Mouse (Mus musculus): Measurements from ENCODE around the gene Gm3952. TPM values are rescaled to one million over a fixed set of nuclear protein-coding genes. Genes with fewer than 3 reads are reported as not detected.

Gm3952 gene
- not detected in 2 replicates for polyA plus RNA-seq (2015; fragmentation: Nextera tagmentation; extraction: Ambion mirVana)

DNA sequence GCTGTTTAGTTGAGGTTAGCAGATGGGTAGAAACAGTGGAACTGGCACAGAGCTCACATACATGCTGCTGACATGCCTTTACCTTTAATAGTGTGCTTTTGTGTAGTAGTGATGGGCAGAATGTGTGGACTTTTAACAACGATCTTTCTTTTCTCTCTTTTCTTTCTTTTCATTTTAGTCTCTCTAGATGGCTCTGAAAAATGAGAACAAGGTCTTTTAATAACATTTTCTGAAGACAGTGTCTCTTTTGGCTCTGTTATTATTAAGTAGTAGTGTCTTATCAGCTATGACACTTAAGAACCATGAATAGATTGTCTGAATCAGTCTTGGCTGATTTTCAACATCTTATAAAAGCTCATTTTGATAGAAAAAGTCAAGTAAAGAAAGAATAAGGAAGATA is at the start of gene Gm3952:
Gene Gm3952 (minus strand): TSS at position 101 of the 400 bp plus-strand sequence.
- H3K36me3 ChIP-seq: no peaks in the 10 kb centered on the region
- no peak within 1 kb of the TSS for H3K4me2 ChIP-seq
- H3K4me1 ChIP-seq: no peaks in the 10 kb centered on the region
- H3K27me3 ChIP-seq: no peaks in the 10 kb centered on the region
- no peak within 1 kb of the TSS for H3K27ac ChIP-seq
- no peaks in the 10 kb centered on the region for H3K9me3 ChIP-seq
- H3K9ac ChIP-seq: no peak within 1 kb of the TSS
- no peak for ATAC-seq (ENCODE audit: insufficient number of reproducible peaks, insufficient read depth, low FRiP score, low TSS enrichment, low read depth)
- H3K4me3 ChIP-seq: no peak within 1 kb of the TSS
- WGBS: 86% methylated on average over 1 of the region's 1 CpGs

DNA sequence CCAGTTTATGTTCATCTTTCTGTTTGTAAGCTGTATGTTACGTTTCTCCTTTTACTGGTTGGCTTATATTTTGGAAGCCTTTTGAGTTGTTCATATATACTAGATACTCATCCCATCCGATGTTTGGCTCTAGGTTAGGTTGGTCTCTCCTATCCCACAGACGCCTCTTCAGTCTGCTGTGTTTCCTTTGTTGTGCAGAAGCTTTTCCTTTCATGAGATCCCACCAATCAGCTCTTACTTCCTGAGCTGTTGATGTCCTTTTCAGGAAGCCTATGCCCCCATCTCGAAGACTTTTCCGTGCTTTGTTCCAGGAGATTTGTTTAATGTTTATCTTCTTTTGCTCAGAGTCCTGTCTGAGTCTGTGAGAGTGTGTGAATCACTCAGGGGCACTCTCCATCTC is 45.3 kb upstream of the Gm3952 start:
- WGBS: 62% methylated on average over 5 of the region's 5 CpGs
- H3K9me3 ChIP-seq: no peaks in the 10 kb centered on the region
- ATAC-seq (ENCODE audit: insufficient number of reproducible peaks, insufficient read depth, low FRiP score, low TSS enrichment, low read depth): no peak
- H3K4me2 ChIP-seq: no peak overlapping the region
- no peak overlapping the region for H3K9ac ChIP-seq
- H3K4me1 ChIP-seq: no peaks in the 10 kb centered on the region
- no peak overlapping the region for H3K27ac ChIP-seq
- H3K36me3 ChIP-seq: no peaks in the 10 kb centered on the region
- no peak overlapping the region for H3K4me3 ChIP-seq
- no peaks in the 10 kb centered on the region for H3K27me3 ChIP-seq

DNA sequence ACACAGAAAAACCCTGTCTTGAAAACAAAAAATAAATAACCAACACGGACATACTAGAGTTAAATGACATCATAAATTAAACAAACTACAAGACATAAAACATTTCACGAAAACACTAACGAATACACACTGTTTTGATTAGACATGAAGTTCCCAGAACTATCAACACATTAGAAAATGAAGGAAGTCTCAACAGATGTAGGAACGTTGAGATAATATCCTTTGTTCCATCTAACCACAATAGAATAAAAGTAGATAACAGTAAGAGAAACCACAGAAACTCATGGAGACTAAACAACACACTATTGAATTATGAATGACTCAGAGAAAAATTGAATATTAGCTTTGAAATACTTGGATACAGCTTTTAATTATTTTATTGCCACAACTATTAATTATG is 14.0 kb upstream of the Gm3952 start:
- ATAC-seq (ENCODE audit: insufficient number of reproducible peaks, insufficient read depth, low FRiP score, low TSS enrichment, low read depth): no peak
- H3K9me3 ChIP-seq: no peaks in the 10 kb centered on the region
- H3K9ac ChIP-seq: no peak overlapping the region
- H3K27me3 ChIP-seq: no peaks in the 10 kb centered on the region
- WGBS: 69% methylated on average over 4 of the region's 4 CpGs
- H3K27ac ChIP-seq: no peak overlapping the region
- no peaks in the 10 kb centered on the region for H3K36me3 ChIP-seq
- no peaks in the 10 kb centered on the region for H3K4me1 ChIP-seq
- H3K4me3 ChIP-seq: no peak overlapping the region
- H3K4me2 ChIP-seq: no peak overlapping the region

DNA sequence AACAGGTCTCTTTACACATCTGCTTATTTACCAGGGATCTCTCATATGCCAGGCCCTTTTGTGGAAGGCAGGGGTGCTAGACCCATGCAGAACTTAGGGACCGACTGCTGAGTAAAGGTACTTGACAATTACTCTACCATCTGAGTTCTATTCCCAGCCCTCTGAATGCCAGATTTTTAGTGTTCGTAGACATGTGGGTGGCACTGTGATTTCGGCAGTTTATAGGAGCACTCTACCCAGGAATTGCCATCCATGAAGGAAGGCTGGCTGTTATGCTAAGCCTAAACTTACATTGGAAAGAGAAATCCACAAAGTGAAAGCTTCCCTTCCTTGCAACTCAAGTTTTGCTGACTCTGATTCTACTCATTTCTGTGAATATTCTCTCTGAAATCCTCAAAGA is 62.8 kb downstream of the Gm3952 start:
- 96% methylated on average over 3 of the region's 3 CpGs for WGBS
- H3K36me3 ChIP-seq: peaks cover 64% of the 10 kb centered on the region
- no peaks in the 10 kb centered on the region for H3K9me3 ChIP-seq

DNA sequence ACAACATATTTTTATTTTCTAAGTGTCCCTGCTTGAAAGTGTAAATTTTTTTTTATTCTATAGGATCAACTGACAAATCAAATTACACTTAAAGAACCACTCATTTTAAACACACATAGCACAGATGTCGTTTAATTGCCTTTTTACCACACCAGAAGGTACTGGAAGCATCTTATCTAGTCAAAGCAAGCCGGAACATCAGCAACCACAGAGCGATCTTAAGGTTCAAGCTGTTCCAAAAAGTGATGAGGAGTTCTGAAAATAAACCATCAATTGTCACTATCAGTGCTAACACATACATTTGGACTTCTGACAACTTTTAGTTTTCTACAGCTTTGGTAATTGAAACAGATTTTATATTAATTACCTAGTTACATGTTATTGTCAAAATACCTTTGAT is 64.4 kb downstream of the Gm3952 start:
- no peak overlapping the region for H3K4me3 ChIP-seq
- H3K9me3 ChIP-seq: no peaks in the 10 kb centered on the region
- ATAC-seq (ENCODE audit: insufficient number of reproducible peaks, insufficient read depth, low FRiP score, low TSS enrichment, low read depth): no peak
- H3K4me1 ChIP-seq: no peaks in the 10 kb centered on the region
- no peak overlapping the region for H3K27ac ChIP-seq
- no peaks in the 10 kb centered on the region for H3K27me3 ChIP-seq
- no peak overlapping the region for H3K9ac ChIP-seq
- H3K4me2 ChIP-seq: no peak overlapping the region
- H3K36me3 ChIP-seq: peaks cover 62% of the 10 kb centered on the region
- 94% methylated on average over 3 of the region's 3 CpGs for WGBS

More for the DNA sequence above, 62.8 kb downstream of the Gm3952 start:
- Histone ChIP-seq H3K4me2 (no peak overlapping the region), H3K27me3 (no peaks in the 10 kb centered on the region), H3K4me1 (no peaks in the 10 kb centered on the region), H3K9ac (no peak overlapping the region), H3K27ac (no peak overlapping the region), H3K4me3 (no peak overlapping the region)
- ATAC-seq (ENCODE audit: insufficient number of reproducible peaks, insufficient read depth, low FRiP score, low TSS enrichment, low read depth): no peak

DNA sequence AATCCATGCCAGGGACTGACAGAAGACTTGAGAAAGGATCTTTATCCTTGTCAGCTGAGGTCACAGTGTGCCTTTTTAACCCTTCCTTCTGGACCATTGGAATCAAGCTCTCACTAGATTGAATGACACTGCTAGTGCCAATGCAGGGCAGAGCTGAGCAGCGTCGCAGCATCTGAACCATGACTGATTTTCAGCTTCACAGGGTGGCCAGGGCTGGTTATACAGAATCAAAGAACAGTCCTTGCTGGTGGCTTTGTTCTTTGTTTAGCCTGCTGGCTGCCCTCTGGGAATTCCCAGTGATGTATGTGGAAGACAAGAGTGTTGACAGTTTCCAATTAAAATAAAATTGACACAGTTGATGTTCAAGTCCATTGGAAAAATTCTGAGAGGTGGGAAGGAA is 66.2 kb downstream of the Gm3952 start:
- Histone ChIP-seq H3K4me2 (no peak overlapping the region), H3K36me3 (peaks cover 65% of the 10 kb centered on the region), H3K4me3 (no peak overlapping the region), H3K9me3 (no peaks in the 10 kb centered on the region), H3K9ac (no peak overlapping the region), H3K27me3 (no peaks in the 10 kb centered on the region), H3K4me1 (no peaks in the 10 kb centered on the region), H3K27ac (no peak overlapping the region)
- WGBS: 28% methylated on average over 2 of the region's 2 CpGs
- ATAC-seq (ENCODE audit: insufficient number of reproducible peaks, insufficient read depth, low FRiP score, low TSS enrichment, low read depth): no peak

DNA sequence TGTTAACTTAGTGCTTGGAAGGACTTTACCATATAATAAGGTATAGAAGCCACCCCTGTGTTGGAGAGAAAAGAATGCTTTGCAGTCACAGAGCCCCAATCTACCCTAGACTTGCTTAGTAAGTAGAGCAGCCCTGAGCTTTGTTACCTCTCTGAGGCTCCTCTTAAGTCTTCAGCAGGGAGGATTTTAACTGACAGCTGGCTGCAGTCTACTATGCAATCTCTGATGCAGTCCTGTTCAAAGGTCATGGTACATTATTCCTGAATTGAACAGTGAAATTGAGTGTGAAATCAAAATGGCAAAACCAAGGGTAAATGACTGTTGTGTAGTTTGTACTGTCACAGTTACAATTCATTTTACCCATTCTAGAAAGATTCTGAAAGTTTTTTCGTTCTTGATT is 71.3 kb downstream of the Gm3952 start:
- Histone ChIP-seq H3K9me3 (no peaks in the 10 kb centered on the region), H3K36me3 (peaks cover 59% of the 10 kb centered on the region), H3K27ac (no peak overlapping the region), H3K4me1 (no peaks in the 10 kb centered on the region), H3K27me3 (no peaks in the 10 kb centered on the region), H3K4me2 (no peak overlapping the region), H3K4me3 (no peak overlapping the region), H3K9ac (no peak overlapping the region)
- ATAC-seq (ENCODE audit: insufficient number of reproducible peaks, insufficient read depth, low FRiP score, low TSS enrichment, low read depth): no peak
- 80% methylated on average over 1 of the region's 1 CpGs for WGBS

DNA sequence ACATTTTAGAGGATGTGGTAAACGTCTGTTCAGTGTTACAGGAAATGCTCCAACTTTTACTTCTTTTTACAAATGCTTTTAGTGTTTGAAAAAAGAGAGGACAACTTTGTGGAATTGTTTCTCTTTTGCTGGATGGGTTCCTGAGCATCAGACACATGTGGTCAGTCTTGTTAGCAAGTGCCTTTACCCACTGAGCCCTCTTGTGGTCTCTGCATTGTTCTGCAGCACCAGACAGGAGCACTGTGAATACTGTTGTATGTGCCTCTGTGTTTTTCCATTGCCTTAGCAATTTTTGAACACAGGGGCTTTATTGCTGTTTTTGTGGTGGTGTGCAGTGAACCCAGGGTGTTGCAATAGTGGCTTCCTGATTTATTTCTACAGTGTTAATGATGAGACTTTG is 73.7 kb downstream of the Gm3952 start:
- no peak overlapping the region for H3K4me2 ChIP-seq
- H3K9ac ChIP-seq: no peak overlapping the region
- peaks cover 50% of the 10 kb centered on the region for H3K36me3 ChIP-seq
- no peak for ATAC-seq (ENCODE audit: insufficient number of reproducible peaks, insufficient read depth, low FRiP score, low TSS enrichment, low read depth)
- no peaks in the 10 kb centered on the region for H3K27me3 ChIP-seq
- no peaks in the 10 kb centered on the region for H3K9me3 ChIP-seq
- 76% methylated on average over 1 of the region's 1 CpGs for WGBS
- no peak overlapping the region for H3K27ac ChIP-seq
- H3K4me3 ChIP-seq: no peak overlapping the region
- H3K4me1 ChIP-seq: no peaks in the 10 kb centered on the region

DNA sequence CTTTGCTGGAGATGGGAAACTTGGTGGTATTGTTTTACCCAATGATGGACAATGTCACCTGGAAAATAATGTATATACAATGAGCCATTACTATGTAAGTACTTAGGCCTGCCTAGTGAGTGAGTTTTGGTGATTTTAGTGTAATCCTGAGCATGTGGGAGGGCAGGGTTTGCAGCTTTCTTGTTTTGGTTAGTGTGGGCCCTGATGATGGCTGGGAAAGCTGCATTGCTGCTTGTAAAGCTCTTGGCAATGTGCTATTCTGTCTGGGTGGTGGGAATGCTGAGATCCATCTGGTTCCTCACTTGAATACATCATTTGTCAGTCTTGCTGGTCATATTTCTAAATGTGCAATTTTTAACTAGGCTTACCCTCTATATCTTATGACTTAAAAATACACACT is 82.3 kb downstream of the Gm3952 start:
- no peaks in the 10 kb centered on the region for H3K9me3 ChIP-seq
- no peaks in the 10 kb centered on the region for H3K4me1 ChIP-seq
- no peak overlapping the region for H3K4me3 ChIP-seq
- peaks cover 54% of the 10 kb centered on the region for H3K36me3 ChIP-seq
- no peaks in the 10 kb centered on the region for H3K27me3 ChIP-seq
- H3K4me2 ChIP-seq: no peak overlapping the region
- no peak for ATAC-seq (ENCODE audit: insufficient number of reproducible peaks, insufficient read depth, low FRiP score, low TSS enrichment, low read depth)
- H3K27ac ChIP-seq: no peak overlapping the region
- no peak overlapping the region for H3K9ac ChIP-seq

DNA sequence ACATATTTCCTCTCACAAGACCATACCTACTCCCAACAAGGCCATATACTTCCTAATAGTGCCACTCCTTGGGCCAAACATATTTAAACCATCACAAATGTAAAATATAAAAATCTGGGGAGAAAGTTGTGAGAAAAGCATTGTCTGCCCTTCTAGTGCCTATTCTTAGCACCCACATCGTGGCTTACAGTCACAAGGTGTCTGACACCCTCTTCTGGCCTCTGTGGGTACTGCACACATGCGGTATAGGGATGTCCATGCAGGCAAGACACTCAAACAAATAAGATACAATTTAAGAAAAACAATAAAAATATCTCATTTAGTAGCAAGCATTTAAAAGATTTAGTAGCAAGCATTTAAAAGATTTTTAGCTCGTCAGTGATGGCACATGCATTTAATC is 89.2 kb downstream of the Gm3952 start:
- Histone ChIP-seq H3K36me3 (peaks cover 50% of the 10 kb centered on the region), H3K4me3 (no peak overlapping the region), H3K27ac (no peak overlapping the region), H3K4me1 (no peaks in the 10 kb centered on the region), H3K27me3 (no peaks in the 10 kb centered on the region), H3K9me3 (no peaks in the 10 kb centered on the region), H3K4me2 (no peak overlapping the region), H3K9ac (no peak overlapping the region)
- WGBS: 49% methylated on average over 3 of the region's 3 CpGs
- ATAC-seq (ENCODE audit: insufficient number of reproducible peaks, insufficient read depth, low FRiP score, low TSS enrichment, low read depth): no peak

DNA sequence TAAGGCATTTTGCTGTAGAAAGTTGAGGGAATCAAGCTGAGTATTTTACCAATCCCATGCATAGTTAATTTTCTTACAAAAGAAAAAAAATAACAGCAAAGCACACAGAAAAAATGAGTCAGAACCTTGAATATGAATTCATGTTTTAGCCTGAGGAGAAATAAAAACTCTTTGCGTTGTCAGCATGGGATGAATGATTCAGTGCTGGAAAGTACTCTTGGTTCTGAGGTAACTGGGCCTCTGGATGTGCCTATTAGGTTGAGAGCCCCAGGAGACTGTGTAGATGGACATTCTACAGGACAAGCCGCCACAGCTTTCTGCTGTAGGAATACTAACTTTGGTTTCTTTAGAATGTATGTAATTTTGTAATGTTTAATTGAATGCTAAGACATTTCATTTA is 93.7 kb downstream of the Gm3952 start:
- no peak overlapping the region for H3K27ac ChIP-seq
- H3K36me3 ChIP-seq: peaks cover 21% of the 10 kb centered on the region

DNA sequence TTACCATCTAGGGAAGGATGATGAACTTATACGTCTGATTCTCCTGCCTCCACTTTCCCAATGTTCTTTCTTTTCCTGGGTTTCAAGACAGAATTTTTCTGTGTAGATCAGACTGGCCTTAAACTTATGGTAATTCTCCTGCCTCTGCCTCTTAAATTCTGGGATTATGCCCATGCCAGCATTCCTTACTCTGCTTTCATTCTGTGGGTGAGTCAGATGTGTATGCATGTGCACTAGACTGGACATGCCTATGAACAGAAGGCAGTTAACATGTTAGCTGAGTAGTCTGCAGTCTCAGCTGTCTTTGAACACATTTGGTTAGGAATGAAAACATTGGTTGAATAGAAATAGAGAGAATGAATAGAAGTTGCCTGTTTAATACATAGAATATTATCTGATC is 94.1 kb downstream of the Gm3952 start:
- Histone ChIP-seq H3K27ac (no peak overlapping the region), H3K4me1 (no peaks in the 10 kb centered on the region), H3K36me3 (peaks cover 20% of the 10 kb centered on the region), H3K9ac (no peak overlapping the region), H3K4me3 (no peak overlapping the region), H3K27me3 (no peaks in the 10 kb centered on the region), H3K9me3 (no peaks in the 10 kb centered on the region), H3K4me2 (no peak overlapping the region)
- no peak for ATAC-seq (ENCODE audit: insufficient number of reproducible peaks, insufficient read depth, low FRiP score, low TSS enrichment, low read depth)
- WGBS: 95% methylated on average over 1 of the region's 1 CpGs

More for the DNA sequence above, 93.7 kb downstream of the Gm3952 start:
- Histone ChIP-seq H3K4me2 (no peak overlapping the region), H3K4me3 (no peak overlapping the region), H3K4me1 (no peaks in the 10 kb centered on the region), H3K27me3 (no peaks in the 10 kb centered on the region), H3K9ac (no peak overlapping the region), H3K9me3 (no peaks in the 10 kb centered on the region)
- WGBS: 83% methylated on average over 2 of the region's 2 CpGs
- no peak for ATAC-seq (ENCODE audit: insufficient number of reproducible peaks, insufficient read depth, low FRiP score, low TSS enrichment, low read depth)

DNA sequence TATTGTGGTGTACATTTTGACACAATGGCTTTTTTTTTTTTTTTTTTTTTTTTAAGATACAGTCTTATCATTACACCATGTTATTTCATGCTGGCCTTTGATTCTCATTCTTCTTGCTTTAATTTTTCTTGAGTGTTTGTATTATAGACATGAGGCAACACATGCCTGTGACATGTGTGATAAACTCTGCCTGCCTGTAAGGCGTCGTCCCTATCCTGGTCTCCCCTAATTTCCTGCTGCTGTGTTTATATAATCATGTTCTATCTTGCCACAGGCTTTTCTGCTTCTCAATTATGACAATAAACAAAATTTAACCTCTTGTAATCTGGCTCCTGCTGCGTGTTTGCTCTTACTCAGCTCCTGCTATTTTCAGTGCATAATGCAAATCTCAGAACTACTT is 100.5 kb downstream of the Gm3952 start:
- no peak overlapping the region for H3K4me2 ChIP-seq
- H3K9me3 ChIP-seq: no peaks in the 10 kb centered on the region
- no peak for ATAC-seq (ENCODE audit: insufficient number of reproducible peaks, insufficient read depth, low FRiP score, low TSS enrichment, low read depth)
- no peaks in the 10 kb centered on the region for H3K27me3 ChIP-seq
- no peak overlapping the region for H3K27ac ChIP-seq
- WGBS: 59% methylated on average over 3 of the region's 3 CpGs
- no peaks in the 10 kb centered on the region for H3K4me1 ChIP-seq
- no peak overlapping the region for H3K4me3 ChIP-seq
- H3K9ac ChIP-seq: no peak overlapping the region
- no peaks in the 10 kb centered on the region for H3K36me3 ChIP-seq
